Mouse (Mus musculus): ENCODE data around the gene Rngtt.

DNA sequence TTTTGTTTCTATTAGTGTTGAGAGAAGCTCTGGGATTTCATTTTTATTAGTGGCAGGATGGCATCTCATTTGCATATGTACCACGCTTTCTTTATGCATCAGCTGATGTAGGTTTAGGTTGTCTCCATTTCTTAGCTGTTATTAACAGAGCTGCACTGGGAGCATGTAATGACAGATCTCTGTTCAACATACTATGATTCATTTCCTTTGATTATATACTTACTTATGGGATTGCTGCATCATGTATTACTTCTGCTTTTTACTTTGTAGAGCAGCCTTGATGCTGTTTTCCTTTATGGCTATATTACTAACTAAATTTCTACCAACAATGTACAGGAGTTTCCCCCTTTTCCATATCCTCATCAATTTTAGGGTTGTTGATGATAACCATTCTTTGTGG is 109.5 kb downstream of the Rngtt start:
- TF ChIP-seq CTCF (IDR thresholded peaks at IDR 0.05; ENCODE audit: low read depth), result no peak
- no peak for TF ChIP-seq EP300 (IDR thresholded peaks at IDR 0.05; ENCODE audit: low read depth)
